Mouse (Mus musculus): Measurements from ENCODE around the gene Olfr1161.

- TF ChIP-seq CTCF (IDR thresholded peaks at IDR 0.05) (no peak), EP300 (IDR thresholded peaks at IDR 0.05) (no peak)
Measured at GRCm38 (mm10) chr2:88063587-88063986, 41.0 kb downstream of the Olfr1161 start.

Data from lung, postnatal 0 days (tissue).